In genomic region chr4:99657430-99657820, GRCm38 (mm10) we compare ENCODE assay signal across 9 mouse cellular contexts. TPM values are rescaled to one million over a fixed set of nuclear protein-coding genes. Genes with fewer than 3 reads are reported as not detected.
DNase-seq lines count a peak whose midpoint lies in the region; ATAC-seq lines count a peak whose summit lies in the region.
"Had no signal": no experiment of that assay in that cellular context is flagged by ENCODE, and none has a peak within 500 bp of the region (broad histone marks: within the 10 kb centered on the region; RNA-seq: fewer than 3 reads in every experiment).

No protein-coding gene starts in this region.

- peak overlapping the region; percentile 49 for H3K9ac ChIP-seq in hindbrain, embryonic 11.5 days (ENCODE audit: low read depth, low read length)
- H3K9ac ChIP-seq in midbrain, embryonic 12.5 days (replicated peaks): 0 out of 2 replicates have a peak overlapping the region, but pooled peaks have one; percentile 0

- H3K27ac ChIP-seq in heart, embryonic 10.5 days: no peak overlapping the region
- peak overlapping the region; percentile 49 for H3K27ac ChIP-seq in hindbrain, embryonic 11.5 days (ENCODE audit: low read depth, low read length)
- no peak overlapping the region for H3K27ac ChIP-seq in midbrain, embryonic 12.5 days (replicated peaks)

- H3K4me3 ChIP-seq in heart, embryonic 10.5 days: peak overlapping the region; percentile 52
- peak overlapping the region; percentile 33 for H3K4me3 ChIP-seq in hindbrain, embryonic 11.5 days (ENCODE audit: low read depth, low read length)
- H3K4me3 ChIP-seq in midbrain, embryonic 12.5 days: peak overlapping the region; percentile 38

- 2% methylated on average over 51 of the region's 62 CpGs for WGBS in heart, embryonic 10.5 days
- 0% methylated on average over 1 of the region's 62 CpGs for WGBS in hindbrain, embryonic 11.5 days
- under 1% methylated on average over 28 of the region's 62 CpGs for WGBS in midbrain, embryonic 12.5 days

- no peak for ATAC-seq in hindbrain, embryonic 11.5 days (ENCODE audit: low FRiP score)
- ATAC-seq in midbrain, embryonic 12.5 days (ENCODE audit: low FRiP score, low read depth): peak; percentile 8; the same call in 1 of the 2 replicates

- DNase-seq in heart, embryonic 10.5 days (ENCODE audit: low spot score): no peak
- no peak for DNase-seq in heart, adult 11 months
- DNase-seq in ZHBTc4 (ENCODE audit: low read depth, low spot score): peak; percentile 44
- peak; percentile 58 for DNase-seq in hindbrain, embryonic 11.5 days (ENCODE audit: low spot score)
- DNase-seq in layer of hippocampus, adult 9-11 months: no peak
- DNase-seq in cerebellum, adult 18-20 months: no peak
- no peak for DNase-seq in ovary, postnatal 10 days (ENCODE audit: low spot score)

- peak overlapping the region; percentile 34 for H3K4me2 ChIP-seq in hindbrain, embryonic 11.5 days (replicated peaks; ENCODE audit: low read depth, low read length)
- peak overlapping the region; percentile 49 for H3K4me2 ChIP-seq in midbrain, embryonic 12.5 days (replicated peaks)

- H3K27me3 ChIP-seq in heart, embryonic 10.5 days (ENCODE audit: insufficient read depth, poor library complexity, severe bottlenecking): peaks cover 97% of the 10 kb centered on the region
- H3K27me3 ChIP-seq in hindbrain, embryonic 11.5 days (ENCODE audit: control insufficient read depth, insufficient read depth, low read length): peaks cover 78% of the 10 kb centered on the region
- H3K27me3 ChIP-seq in midbrain, embryonic 12.5 days: peaks cover 90% of the 10 kb centered on the region

- no peaks in the 10 kb centered on the region for H3K36me3 ChIP-seq in heart, embryonic 10.5 days
- H3K36me3 ChIP-seq in hindbrain, embryonic 11.5 days (ENCODE audit: control insufficient read depth, insufficient read depth, low read length): no peaks in the 10 kb centered on the region
- H3K36me3 ChIP-seq in midbrain, embryonic 12.5 days: no peaks in the 10 kb centered on the region

- H3K4me1 ChIP-seq in heart, embryonic 10.5 days: peaks cover 35% of the 10 kb centered on the region
- H3K4me1 ChIP-seq in hindbrain, embryonic 11.5 days (replicated peaks; ENCODE audit: control insufficient read depth, insufficient read depth, low read length): peaks cover 11% of the 10 kb centered on the region
- H3K4me1 ChIP-seq in midbrain, embryonic 12.5 days: peaks cover 24% of the 10 kb centered on the region

- H3K9me3 ChIP-seq in heart, embryonic 10.5 days: no peaks in the 10 kb centered on the region
- no peaks in the 10 kb centered on the region for H3K9me3 ChIP-seq in hindbrain, embryonic 11.5 days (ENCODE audit: control insufficient read depth, low read length)
- no peaks in the 10 kb centered on the region for H3K9me3 ChIP-seq in midbrain, embryonic 12.5 days

RNA-seq across cellular contexts. Expression of gene Foxd3, which starts 1.3 kb away (rescaled TPM):
- polyA plus RNA-seq in heart, embryonic 10.5 days (2016; fragmentation: Nextera tagmentation; extraction: Ambion mirVana): 0.18 TPM in 1 of 2 replicates, not detected in the other
- 2.2 and 2.5 TPM in 2 replicates for polyA plus RNA-seq in hindbrain, embryonic 11.5 days (2014; fragmentation: Nextera tagmentation; extraction: Ambion mirVana)
- polyA plus RNA-seq in midbrain, embryonic 12.5 days (2016; fragmentation: Nextera tagmentation; extraction: Ambion mirVana): 0.09 and 0.14 TPM in 2 replicates
- polyA plus RNA-seq: liver, adult 2 months had no signal

RNA-seq across cellular contexts. Expression of gene Alg6, which starts 58.0 kb away (rescaled TPM):
- 13.2 and 16.2 TPM in 2 replicates for polyA plus RNA-seq in heart, embryonic 10.5 days (2016; fragmentation: Nextera tagmentation; extraction: Ambion mirVana)
- 13.9 and 18.4 TPM in 2 replicates for polyA plus RNA-seq in hindbrain, embryonic 11.5 days (2014; fragmentation: Nextera tagmentation; extraction: Ambion mirVana)
- polyA plus RNA-seq in midbrain, embryonic 12.5 days (2016; fragmentation: Nextera tagmentation; extraction: Ambion mirVana): 12.3 and 15.6 TPM in 2 replicates

Comparison
In these comparisons a context has a peak if more than half of its experiments do, and no peak if none do; other contexts are left out.
1. DNase-seq: peak in ZHBTc4 (single experiment) and hindbrain, embryonic 11.5 days (single experiment); none in heart, embryonic 10.5 days (single experiment), heart, adult 11 months (single experiment), layer of hippocampus, adult 9-11 months (single experiment), cerebellum, adult 18-20 months (0 of 2) and ovary, postnatal 10 days (single experiment).
2. Peak in every context shown above with its lines, with median percentiles within 50 percentile points of each other: H3K4me3 ChIP-seq.